Mouse (Mus musculus) thymus, adult 2 months (tissue): Measurements from ENCODE around the gene Rec114.

ENCODE experiments used
- CTCF ChIP-seq: fragments of 200-500 bp; IDR thresholded peaks from 2 replicates; pipeline ENCODE4 v1.5.1; 2012; ENCODE audit warnings: mild to moderate bottlenecking, control low read depth, low read length, moderate library complexity, borderline replicate concordance; ENCODE audit not compliant: control insufficient read depth, poor library complexity, insufficient read depth; ENCODE audit errors: extremely low read depth
- POLR2A ChIP-seq: fragments of 200-500 bp; IDR thresholded peaks from 2 replicates; pipeline ENCODE4 v1.6.1; 2012; ENCODE audit warnings: mild to moderate bottlenecking, low read length, control low read depth, moderate library complexity; ENCODE audit not compliant: control insufficient read depth, poor library complexity, insufficient read depth; ENCODE audit errors: extremely low read depth

DNA sequence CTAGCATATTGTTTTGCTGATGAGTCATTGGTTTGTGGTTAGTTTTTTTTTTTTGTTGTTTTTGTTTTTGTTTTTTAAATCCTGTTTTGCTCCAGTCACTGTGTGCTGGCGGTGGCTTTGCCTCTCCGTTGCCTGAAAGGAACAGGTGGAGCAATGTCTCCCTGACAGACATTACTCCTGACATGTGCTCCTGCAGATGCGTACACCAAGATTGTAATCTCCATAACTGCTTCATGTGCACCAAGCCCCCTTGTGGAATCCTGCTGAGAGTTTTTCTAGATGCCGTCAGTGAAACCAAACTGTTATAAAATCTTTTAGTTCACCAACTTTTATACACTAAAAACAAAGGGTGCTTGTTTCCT lies 94.5 kb downstream of the Rec114 start:
- TF ChIP-seq CTCF, result no peak
- no peak for TF ChIP-seq POLR2A
